Mouse (Mus musculus) megakaryocyte, embryonic 14.5 days (primary cell): ENCODE data around the gene 4930516K23Rik.

Source experiments
- FLI1 ChIP-seq: IDR thresholded peaks from 2 replicates; pipeline ENCODE4 v1.6.1; 2012; ENCODE audit warnings: low read length, inconsistent platforms, mixed read lengths
- GATA1 ChIP-seq: IDR thresholded peaks from 3 replicates; pipeline ENCODE4 v1.6.1; 2012; ENCODE audit warnings: mixed read lengths, low read length, inconsistent platforms, borderline replicate concordance

- TF ChIP-seq FLI1, result no peak
- no peak for TF ChIP-seq GATA1
Observed at GRCm38 (mm10) chr7:104021651-104022050, 39.6 kb downstream of the 4930516K23Rik start.
